22 mouse cellular contexts compared by ENCODE assay signal in genomic region chr13:42089025-42089424, GRCm38 (mm10).
"Had no signal": no experiment of that assay in that cellular context is flagged by ENCODE, and none has a peak within 500 bp of the region (broad histone marks: within the 10 kb centered on the region; RNA-seq: fewer than 3 reads in every experiment).

No protein-coding gene starts in this region.

- ATAC-seq: midbrain, embryonic 13.5 days; midbrain, embryonic 16.5 days had no signal

- H3K4me2 ChIP-seq: limb, embryonic 13.5 days; liver, embryonic 15.5 days; midbrain, embryonic 13.5 days had no signal

- H3K27ac ChIP-seq: layer of hippocampus, adult 2 months; limb, embryonic 10.5 days; limb, embryonic 13.5 days; liver, embryonic 15.5 days; midbrain, embryonic 10.5 days; midbrain, embryonic 13.5 days; stomach, postnatal 0 days had no signal

- H3K4me3 ChIP-seq: layer of hippocampus, adult 2 months; limb, embryonic 10.5 days; limb, embryonic 13.5 days; liver, embryonic 15.5 days; midbrain, embryonic 10.5 days; midbrain, embryonic 13.5 days; myocyte had no signal

- H3K9ac ChIP-seq: limb, embryonic 13.5 days; liver, embryonic 15.5 days; midbrain, embryonic 13.5 days had no signal

- H3K36me3 ChIP-seq: liver, embryonic 15.5 days had no signal

- H3K9me3 ChIP-seq: limb, embryonic 10.5 days; limb, embryonic 13.5 days; liver, embryonic 15.5 days; midbrain, embryonic 10.5 days; midbrain, embryonic 13.5 days had no signal

- H3K27me3 ChIP-seq: liver, embryonic 15.5 days; midbrain, embryonic 13.5 days had no signal

- DNase-seq: kidney, adult 18-20 months; kidney, postnatal 14 days; layer of hippocampus, adult 9-11 months; liver; lung, adult 2 months; lung, postnatal 14 days; lung, postnatal 4 days; right cerebral cortex, adult 18-20 months; right cerebral cortex, postnatal 14 days; right cerebral cortex, postnatal 4 days; thymus, adult 2 months; thymus, postnatal 14 days; thymus, postnatal 4 days had no signal
